Mouse (Mus musculus): ENCODE measurements around the gene Gata2. TPM values are rescaled to one million over a fixed set of nuclear protein-coding genes. Genes with fewer than 3 reads are reported as not detected.
"Not testable (repeated sequence)": the region's sequence is repeated elsewhere in the genome, so short reads cannot be mapped to it uniquely, and the experiment has no call there.

The Gata2 gene
- 1 to 10 TPM; 4.2 to 4.3 TPM for total RNA-seq (2021)
- long read RNA-seq, experiment 1, partial matches to known transcripts: 0 of 6 reads
- long read RNA-seq, experiment 1, other reads (novel, unspliced or antisense): 6 of 6 reads
- long read RNA-seq, experiment 2, transcript Gata2-201 (6 exons, 3,571 nt): major isoform, 5 of 11 reads
- long read RNA-seq, experiment 2, partial matches to known transcripts: 0 of 11 reads
- long read RNA-seq, experiment 2, other reads (novel, unspliced or antisense): 6 of 11 reads

DNA sequence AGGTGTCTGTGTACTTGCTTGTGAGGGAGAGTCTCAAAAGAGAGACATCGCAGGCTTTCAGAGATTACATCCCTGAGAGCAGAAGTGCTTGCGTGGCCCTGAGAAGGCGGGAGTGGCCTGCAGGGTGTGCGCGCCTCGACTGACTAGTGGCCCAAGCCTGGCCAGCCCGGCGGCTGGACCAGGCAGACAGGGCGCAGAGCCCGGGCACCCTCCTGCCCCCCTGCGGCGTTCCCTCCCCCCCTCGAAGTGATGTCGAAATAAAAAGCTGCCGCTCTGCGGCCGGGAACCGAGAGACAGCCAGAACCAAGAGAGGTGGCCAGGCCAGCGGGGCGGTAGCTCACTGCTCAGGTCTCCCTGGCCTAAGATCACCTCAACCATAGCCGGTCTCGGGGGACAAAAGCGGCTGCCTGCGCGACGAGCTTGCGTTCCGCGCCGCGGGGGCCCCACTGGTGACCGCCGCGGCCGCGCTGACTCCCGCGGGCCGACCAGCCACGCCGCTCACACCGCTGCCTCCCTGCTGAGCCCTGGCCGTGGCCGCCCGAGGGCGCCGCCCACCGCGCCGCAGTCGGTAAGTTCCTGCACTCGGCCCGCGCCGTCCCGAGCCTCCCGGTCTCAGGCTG lies at the start of gene Gata2:
Gene Gata2, plus strand, starts transcription at position 459 of the 620 bp plus-strand sequence.
- DNase-seq: no peak
- intact Hi-C loops (cut with DNase I): no loop called here

DNA sequence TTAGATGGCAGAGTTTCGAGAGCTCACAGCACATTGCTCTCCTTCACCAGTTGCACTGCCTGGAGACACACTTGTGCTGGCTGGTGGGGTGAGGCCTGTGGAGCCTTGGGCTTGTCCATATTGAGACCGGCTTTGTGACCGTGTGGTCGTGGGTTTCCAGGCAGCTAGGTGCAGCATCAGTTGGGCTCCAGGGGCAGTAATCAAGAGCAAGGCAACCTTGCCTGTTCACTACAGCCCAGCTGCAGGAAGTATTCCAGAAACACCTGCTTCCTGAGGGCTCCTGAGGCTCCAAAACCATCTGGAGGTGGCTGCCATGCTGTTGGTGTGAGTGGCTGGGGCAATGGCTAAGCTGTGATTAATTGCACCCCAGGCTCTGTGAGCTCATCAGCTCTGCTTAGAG lies 47.9 kb upstream of the Gata2 start:
- intact Hi-C loops (cut with DNase I): no loop called here
- no peak for DNase-seq

DNA sequence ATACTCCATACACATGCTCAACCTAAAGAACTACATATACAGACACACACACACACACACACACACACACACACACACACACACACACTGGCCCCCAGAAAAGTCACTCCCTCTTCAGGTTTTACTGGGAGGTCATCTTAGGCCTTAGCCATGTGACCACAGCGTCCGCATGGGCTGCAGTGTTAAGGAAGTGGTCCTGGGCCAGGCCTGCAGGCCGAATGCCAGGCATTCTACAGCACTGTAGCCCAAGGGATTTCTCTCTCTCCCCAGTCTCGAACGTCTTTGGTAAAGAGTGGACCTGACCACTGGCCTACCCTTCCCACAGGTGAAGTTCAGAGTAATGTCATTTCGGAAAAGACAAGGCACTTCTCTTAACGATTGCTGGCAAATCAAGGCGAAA lies 47.1 kb upstream of the Gata2 start:
- no peak for DNase-seq
- intact Hi-C loops (cut with DNase I): no loop called here

DNA sequence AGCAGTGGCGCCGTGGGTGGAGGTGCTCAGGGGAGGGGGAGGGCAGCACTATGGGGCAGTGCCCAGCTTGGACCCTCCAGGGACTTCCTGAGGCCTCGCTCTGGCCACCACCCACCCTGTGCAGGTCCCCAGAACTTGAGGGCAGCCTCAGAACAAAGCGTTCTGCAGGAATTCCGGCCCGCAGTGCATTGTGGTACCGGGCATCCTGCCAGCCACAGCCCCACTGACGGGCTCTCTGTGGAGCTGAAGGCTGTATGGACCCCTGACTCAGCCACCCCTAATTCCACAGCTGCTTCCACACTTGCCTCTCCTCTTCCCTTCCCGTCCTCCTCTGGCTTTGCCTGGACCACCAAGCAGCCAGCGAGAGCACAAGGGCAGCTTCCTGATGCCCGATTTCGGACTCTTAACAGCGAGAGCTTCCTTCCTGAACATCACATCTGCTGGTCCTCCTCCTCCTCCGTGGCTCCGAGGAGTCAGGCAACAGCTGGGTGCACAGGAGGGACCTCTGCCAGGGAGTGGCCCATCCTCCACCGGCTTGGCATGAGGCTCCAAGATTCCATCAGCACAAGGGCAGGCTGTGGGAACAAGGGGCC lies 46.2 kb upstream of the Gata2 start:
- DNase-seq: peak in 1 of 2 experiments; percentile 40
- intact Hi-C loops (cut with DNase I): no loop called here

DNA sequence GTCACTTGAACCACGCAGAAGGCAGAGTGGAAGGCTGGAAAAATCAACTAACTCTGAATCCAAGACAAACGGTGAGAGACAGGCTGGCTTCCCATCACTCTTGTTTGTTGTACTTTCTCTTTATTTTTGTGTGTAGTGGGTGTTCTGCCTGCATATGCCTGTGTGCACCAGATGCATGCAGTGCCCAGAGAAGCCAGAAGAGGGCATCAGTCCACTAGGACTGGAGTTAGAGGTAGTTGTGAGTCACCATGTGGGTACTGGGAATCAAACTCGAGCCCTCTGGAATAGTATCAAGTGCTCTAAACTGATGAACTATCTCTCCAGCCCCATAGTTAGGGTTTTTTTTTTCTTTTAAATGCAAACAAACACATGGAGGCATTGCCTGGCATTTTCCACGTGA lies 42.4 kb upstream of the Gata2 start:
- no peak for DNase-seq
- intact Hi-C loops (cut with DNase I): no loop called here

DNA sequence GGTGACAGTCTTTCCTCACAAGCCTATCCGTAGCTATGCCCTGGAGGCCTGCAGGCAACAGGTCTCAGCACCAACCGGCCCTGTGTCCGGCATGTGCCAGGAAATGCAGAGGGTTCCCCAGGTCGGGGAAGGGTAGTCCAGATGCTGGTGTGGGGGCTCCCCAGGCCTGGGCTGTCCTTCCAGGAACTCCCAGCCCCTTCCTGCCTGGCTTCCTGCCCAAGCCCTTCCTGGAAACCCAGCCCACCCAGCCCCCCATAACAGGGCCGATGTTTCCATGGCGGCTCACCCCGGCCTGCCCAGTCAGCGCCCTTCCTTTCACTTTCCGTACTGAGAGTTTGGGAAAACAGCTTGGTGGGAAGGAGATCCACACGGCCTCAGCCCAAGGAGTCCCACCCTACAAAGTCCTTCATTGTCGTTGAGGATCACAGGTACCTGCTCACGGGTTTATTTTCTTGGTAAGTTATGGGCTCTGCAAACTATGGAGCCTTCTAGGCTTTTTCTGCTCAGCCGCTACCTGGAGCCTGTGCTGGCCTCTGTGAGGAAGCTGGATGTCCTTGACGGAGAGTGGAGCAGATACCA lies 41.5 kb upstream of the Gata2 start:
- peak in 1 of 2 experiments; percentile 36 for DNase-seq
- intact Hi-C loops (cut with DNase I): no loop called here

DNA sequence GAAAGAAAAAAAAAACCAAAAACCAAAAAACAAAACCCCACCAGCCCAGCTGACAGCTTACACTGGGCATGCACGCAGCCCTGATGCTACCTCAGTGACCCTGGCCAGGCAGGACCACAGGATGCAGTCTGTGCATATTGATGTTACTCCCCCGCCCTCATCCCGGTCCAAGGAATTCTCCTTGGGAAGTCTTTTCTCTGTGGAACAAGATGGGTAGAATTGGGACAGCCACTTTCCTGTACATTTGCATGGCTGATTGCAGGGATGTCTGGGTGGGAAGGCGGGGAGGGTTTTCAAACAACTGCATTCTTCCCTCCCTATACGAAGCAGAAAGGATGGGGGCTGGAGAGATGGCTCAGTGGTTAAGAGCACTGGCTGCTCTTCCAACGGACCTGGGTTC lies 40.7 kb upstream of the Gata2 start:
- DNase-seq: no peak
- intact Hi-C loops (cut with DNase I): no loop called here

DNA sequence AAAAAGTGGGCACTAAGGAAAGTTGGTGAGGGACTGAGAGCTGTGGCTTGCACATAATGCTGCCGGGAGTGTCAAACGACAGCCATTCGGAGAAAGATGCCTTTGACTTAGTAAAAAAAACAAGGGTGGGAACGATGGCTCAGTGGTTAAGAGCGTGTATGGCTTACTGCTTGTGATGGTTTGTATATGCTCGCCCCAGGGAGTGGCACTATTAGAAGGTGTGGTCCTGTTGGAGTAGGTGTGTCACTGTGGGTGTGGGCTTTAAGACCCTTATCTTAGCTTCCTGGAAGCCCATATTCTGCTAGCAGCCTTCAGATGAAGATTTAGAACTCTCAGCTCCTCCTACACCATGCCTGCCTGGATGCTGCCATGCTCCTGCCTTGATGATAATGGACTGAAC lies 38.1 kb upstream of the Gata2 start:
- DNase-seq; intact Hi-C loops (cut with DNase I): not testable (repeated sequence)

DNA sequence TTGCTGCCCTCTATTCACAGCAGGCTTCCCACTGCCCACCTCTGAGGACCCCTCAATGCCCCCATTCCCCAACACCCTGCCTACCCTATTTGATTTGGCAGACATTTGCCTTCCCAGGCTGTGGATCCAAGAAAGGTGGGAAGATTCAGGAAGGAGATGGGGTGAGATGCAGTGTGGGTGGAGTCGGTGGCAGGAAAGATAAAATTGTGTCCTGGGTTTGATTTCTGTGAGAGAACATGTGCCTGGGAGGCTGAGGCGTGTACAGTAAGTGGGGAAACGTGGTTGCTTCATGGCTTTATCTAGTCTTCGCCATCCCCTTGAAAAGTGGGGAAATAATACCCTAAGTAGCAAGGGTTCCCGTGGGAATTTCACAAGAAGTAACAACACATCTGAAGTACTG lies 34.9 kb upstream of the Gata2 start:
- intact Hi-C loops (cut with DNase I): no loop called here
- no peak for DNase-seq

DNA sequence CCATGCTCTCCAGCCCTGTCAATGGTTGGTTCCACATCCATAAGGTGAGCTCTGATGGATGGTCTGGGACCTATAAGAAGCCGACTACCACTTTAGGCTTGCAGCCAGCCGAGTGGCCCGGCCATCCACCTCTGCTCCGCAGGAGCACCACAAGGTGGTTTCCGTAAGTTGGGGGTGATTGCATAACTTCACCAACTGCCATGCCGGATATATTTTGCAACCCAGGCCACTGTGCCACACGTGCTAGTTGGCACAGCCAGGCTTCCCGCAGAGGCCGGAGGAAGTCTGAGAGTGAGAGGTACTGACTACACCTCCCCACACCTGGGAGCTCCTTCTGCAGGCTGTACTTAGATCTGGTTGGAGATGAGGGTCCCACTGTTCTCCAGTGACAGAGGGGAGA lies 27.6 kb upstream of the Gata2 start:
- intact Hi-C loops (cut with DNase I): no loop called here
- no peak for DNase-seq

DNA sequence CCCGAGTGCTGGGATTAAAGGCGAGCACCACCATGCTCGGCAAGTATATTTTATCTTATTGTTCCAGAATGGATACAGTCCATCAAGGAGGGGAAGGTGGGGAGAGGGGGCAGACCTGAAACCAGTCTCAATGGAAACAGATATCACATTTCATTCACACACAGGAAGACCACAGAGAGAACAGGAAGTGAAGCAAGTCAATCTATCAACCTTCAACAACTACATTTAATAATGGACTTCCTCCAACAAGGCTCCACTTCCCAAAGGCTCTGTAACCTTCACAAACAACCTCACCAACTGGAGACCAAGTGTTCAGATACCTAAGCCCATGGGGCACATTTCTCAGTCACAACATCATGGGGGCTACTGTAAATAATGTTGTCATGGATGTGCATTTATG lies 19.5 kb upstream of the Gata2 start:
- intact Hi-C loops (cut with DNase I): no loop called here
- DNase-seq: no peak

DNA sequence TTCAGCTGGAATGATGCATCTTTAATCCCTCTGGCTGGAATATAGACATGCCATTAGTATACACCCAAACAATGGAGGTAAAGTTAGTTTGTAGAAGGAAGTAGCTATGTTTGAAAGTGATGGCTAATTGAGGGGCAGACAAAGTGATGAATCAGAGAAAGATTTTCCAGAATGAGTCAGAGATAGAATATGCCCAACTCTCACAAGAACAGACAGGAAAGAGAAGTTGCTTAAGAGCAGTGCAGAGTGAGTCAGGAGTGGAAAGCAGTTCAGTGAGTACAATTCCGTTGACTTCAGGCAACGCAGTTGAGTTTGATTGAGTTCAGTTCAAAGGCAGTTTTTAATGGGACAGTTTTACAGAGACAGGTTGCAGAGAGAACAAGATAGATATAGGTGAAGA lies 19.0 kb upstream of the Gata2 start:
- DNase-seq: no peak
- intact Hi-C loops (cut with DNase I): no loop called here

DNA sequence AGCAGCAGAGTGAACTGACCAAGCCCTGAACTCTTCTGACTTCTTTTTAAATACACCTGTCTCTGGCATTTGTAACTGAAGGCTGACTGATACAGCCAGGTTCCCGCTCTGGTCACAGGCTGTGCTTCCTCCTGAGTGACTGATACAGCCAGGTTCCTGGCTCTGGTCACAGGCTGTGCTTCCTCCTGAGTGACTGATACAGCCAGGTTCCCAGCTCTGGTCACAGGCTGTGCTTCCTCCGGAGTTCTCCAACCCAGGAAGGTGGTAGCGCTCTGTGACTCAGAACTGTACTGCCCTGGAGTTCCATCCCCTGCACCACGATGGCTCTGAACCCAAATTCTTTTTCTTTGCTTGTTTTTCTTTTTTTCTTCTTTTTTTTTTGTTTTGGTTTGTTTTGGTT lies 9.0 kb upstream of the Gata2 start:
- intact Hi-C loops (cut with DNase I): loop anchor here (5.0 kb wide), 4 partner anchors 72 to 318 kb away; no protein-coding TSS in a partner anchor
- no peak for DNase-seq

DNA sequence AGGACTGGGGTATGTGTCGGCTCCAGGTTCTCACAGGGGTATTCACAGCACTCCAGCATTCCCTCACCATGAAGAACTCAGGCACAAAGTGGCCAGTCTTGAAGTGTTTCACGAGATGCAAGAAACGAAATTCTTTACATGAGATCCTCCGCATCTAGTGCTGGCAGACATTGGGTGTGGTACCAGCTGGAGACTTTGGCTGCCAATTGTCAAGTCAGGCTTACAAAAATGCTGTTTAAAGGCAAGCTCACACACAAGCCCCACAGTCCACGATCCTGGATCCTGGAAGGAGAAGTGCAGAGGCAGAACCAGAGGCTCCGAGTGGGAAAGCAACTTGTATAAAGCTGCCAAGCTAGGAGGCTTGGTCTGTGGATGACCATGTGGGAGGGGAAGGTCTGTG lies 5.5 kb upstream of the Gata2 start:
- no peak for DNase-seq
- intact Hi-C loops (cut with DNase I): loop anchor here (5.0 kb wide), 4 partner anchors 76 to 314 kb away; no protein-coding TSS in a partner anchor

DNA sequence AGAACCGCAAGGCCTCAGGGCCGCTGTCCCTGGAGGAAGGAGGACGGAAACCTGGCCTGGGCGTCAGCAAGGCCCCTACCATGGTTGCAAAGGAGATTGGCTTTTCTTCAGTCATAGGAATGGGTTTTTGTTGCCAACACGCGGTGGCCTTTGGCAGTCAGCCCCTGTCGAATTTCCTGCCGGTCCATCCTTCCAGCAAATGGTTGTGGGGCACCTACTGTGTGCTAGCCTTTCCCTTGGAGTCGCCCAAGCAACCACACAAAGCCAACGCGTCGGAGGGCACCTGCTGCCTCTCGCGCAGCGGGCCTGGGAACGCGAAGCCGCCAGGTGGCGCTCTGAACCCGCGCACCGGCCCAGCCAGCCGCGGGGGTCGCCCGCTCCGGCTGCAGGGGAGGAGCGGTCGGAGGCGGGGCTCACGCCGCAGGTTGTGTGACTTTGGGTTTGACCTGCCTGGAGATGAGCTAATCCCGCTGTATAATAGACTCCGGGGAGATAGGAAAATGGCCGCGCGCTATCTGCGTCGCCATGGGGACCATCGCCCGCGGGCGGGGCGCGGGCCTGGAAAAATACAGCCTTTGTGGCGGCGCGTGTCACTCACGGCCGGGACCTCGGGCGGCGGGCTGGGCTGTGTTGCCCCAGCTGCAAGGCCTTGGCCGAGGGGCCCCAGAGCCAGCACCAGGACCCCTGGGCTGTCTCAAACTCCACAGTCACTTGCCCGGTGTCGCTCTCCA lies 4.2 kb upstream of the Gata2 start:
- peak; percentile 38 to 63 for DNase-seq
- intact Hi-C loops (cut with DNase I): loop anchor here (1.0 to 5.0 kb wide), 5 partner anchors 53 to 313 kb away; no protein-coding TSS in a partner anchor

DNA sequence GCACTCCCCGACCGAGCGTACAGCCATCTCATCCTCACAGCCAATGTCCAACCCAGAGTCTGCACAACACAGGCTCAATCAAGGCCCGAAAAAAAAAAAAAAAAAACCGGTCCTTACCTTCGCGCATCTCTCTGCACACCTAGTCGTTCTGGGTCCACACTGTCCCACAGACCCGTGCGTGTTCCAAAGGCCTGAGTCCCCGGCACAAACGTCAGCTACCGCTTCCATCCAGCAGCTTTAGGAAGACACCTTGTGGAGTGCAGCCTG lies 3.7 kb upstream of the Gata2 start:
- intact Hi-C loops (cut with DNase I): no loop called here
- no peak for DNase-seq

DNA sequence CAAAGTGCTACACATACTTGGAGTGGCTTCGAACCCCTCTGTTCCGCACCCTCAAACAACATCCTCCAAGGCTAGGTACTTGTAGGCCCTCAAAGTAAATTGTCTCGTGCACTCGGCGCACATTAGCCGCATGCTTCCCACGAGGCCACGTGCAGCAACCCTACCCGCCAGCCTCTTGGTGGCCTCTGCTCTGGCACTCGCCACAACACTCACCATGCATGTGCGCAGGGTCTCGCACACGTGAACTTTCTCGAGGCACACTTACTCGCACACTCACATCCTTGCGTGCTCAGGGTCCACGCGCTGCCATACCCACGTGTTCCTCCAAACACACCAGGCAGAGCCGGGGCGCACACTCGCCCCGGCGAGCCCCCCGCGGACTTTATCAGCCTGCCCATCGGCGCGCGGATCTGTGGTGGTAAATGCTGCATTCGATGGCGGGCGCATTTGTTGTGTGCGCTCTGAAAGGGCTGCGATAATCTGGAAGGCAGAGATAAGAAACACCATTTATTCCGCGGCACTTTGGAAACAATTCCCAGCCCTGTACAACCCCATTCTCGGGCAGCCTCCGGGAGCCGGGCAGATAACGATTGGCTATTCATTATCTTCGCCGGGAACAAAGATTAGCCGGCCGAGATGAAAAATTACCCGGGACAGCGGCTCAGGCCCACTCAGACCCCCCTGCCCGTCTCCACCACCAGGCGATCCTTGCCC lies 3.2 kb upstream of the Gata2 start:
- DNase-seq: no peak
- intact Hi-C loops (cut with DNase I): no loop called here

DNA sequence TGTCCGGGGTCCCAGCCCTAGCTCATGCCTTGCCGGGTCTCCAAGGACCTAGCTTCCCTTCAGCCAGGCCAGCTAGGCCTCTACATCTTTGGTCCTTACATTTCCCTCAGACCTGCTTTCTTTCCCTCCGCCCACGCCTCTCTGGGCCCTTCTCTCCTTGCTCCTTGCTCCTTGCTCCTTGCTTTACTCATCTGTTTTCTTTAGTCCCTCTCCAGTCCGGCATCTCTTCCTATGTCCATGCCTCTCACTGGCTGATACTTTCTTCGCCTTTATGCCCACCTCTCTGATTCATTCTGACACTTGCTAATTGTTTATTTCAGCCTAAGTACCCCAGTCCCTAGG lies 2.7 kb upstream of the Gata2 start:
- intact Hi-C loops (cut with DNase I): no loop called here
- no peak for DNase-seq

DNA sequence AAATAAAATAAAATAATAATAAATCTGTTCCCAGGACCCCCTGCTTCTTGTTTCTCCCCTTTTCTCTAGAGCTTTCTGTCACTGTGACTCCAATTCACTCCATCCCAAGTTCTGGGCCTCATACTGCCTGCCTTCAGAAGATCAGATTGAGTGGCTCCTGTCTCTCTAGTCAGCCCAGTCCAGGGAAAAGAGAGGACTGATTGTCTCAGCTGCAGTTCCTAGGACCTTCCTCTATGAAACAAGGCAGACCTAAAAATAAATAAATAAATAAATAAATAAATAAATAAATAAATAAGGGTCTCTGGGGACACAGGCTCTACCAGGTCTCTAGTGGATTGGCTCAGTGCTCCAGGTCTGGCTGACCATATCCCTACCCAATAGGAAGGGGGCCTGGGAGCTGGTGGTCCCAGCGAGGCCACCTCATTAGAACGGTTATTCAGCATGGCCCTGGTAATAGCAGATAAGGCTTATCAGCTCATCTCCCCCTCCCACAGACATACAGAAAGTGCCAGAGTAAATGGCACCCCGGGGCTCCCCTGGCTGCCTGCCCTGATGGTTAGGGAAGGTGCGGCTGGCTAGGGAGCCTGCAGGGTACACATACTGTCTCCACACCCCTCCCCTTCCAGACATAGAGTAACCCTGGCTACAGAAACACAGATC lies 2.1 kb upstream of the Gata2 start:
- DNase-seq: no peak
- intact Hi-C loops (cut with DNase I): no loop called here

DNA sequence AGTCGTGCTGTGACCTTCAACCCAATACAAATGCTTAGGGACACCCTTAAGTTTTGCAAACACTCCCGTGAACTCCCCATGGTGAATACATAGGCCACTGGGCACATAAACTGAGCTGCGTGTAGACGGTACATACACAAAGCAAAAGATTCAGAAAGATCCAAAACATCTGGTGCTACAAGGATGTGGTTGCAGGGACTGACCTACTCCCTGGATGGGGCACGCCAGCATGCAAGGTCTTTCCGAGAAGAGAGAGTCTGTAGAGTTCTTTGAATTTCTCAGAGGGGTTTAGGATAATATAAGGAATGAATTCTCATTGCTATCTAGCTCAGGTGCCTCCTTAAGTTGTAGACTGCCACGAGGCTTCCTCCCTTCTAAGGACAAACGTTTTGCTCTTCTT lies 935 bp upstream of the Gata2 start:
- intact Hi-C loops (cut with DNase I): no loop called here
- no peak for DNase-seq

All from gastrocnemius, postnatal 36 days (tissue).